Mouse (Mus musculus): ENCODE measurements around the gene Matk.

DNA sequence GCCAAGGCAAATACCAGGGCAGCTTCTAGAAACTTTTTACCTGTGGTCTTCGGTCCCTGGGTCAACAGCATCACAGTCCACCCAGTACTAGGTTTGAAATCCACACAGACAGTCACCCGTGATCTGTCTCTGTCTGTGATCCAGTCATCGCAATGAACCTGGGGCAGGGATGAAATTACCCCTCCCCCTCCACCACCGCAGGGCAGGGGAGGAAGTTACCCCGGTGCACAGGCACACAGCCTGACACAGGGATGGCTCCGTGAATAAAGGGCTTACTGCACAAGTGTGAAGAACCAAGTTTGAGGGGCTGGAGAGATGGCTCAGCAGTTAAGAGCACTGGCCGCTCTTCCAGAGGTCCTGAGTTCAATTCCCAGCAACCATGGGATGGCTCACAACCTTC, 51.0 kb downstream of the Matk start:
- no peak for TF ChIP-seq POLR2A (IDR thresholded peaks at IDR 0.05; ENCODE audit: borderline replicate concordance, extremely low read depth, low read depth, low read length)
- no peak for TF ChIP-seq CTCF (IDR thresholded peaks at IDR 0.05; ENCODE audit: insufficient read depth, low read length)

Data from lung, adult 2 months (tissue).